35 mouse cellular contexts compared by ENCODE assay signal in genomic region chr9:51256780-51257502, GRCm38 (mm10). TPM values are rescaled to one million over a fixed set of nuclear protein-coding genes. Genes with fewer than 3 reads are reported as not detected.
A peak's percentile ranks its signal among the peaks of the same experiment; 100 is the strongest.
DNase-seq lines count a peak whose midpoint lies in the region; ATAC-seq and TF ChIP-seq lines count a peak whose summit lies in the region.
"Had no signal": no experiment of that assay in that cellular context is flagged by ENCODE, and none has a peak within 500 bp of the region (broad histone marks: within the 10 kb centered on the region; RNA-seq: fewer than 3 reads in every experiment).

No protein-coding gene starts in this region.

- H3K4me2 ChIP-seq in forebrain, postnatal 0 days (ENCODE audit: low read depth), result no peak overlapping the region
- H3K4me2 ChIP-seq in forebrain, embryonic 16.5 days (ENCODE audit: low read length), result no peak overlapping the region
- H3K4me2 ChIP-seq in midbrain, embryonic 14.5 days (ENCODE audit: low read length), result no peak overlapping the region
- no peak overlapping the region for H3K4me2 ChIP-seq in midbrain, embryonic 13.5 days (replicated peaks)
- H3K4me2 ChIP-seq in intestine, postnatal 0 days (replicated peaks; ENCODE audit: low read depth), result no peak overlapping the region
- H3K4me2 ChIP-seq: embryonic facial prominence, embryonic 13.5 days; forebrain, embryonic 12.5 days; hindbrain, embryonic 12.5 days; liver, embryonic 11.5 days had no signal

- H3K27ac ChIP-seq in forebrain, postnatal 0 days (ENCODE audit: low read depth, low read length), result no peak overlapping the region
- no peak overlapping the region for H3K27ac ChIP-seq in forebrain, embryonic 16.5 days (ENCODE audit: low read length)
- H3K27ac ChIP-seq in midbrain, embryonic 14.5 days (replicated peaks; ENCODE audit: low read depth, low read length), result no peak overlapping the region
- H3K27ac ChIP-seq in midbrain, embryonic 13.5 days, result no peak overlapping the region
- no peak overlapping the region for H3K27ac ChIP-seq in intestine, postnatal 0 days (ENCODE audit: low read depth, low read length)
- H3K27ac ChIP-seq: embryonic facial prominence, embryonic 13.5 days; forebrain, embryonic 12.5 days; hindbrain, embryonic 12.5 days; limb, embryonic 10.5 days had no signal

- no peak overlapping the region for H3K9ac ChIP-seq in forebrain, postnatal 0 days
- no peak overlapping the region for H3K9ac ChIP-seq in forebrain, embryonic 16.5 days (replicated peaks; ENCODE audit: low read depth, low read length)
- H3K9ac ChIP-seq in midbrain, embryonic 14.5 days (replicated peaks; ENCODE audit: low read length), result no peak overlapping the region
- no peak overlapping the region for H3K9ac ChIP-seq in midbrain, embryonic 13.5 days (replicated peaks)
- H3K9ac ChIP-seq in intestine, postnatal 0 days (ENCODE audit: low read depth, low read length), result no peak overlapping the region
- H3K9ac ChIP-seq: embryonic facial prominence, embryonic 13.5 days; forebrain, embryonic 12.5 days; hindbrain, embryonic 12.5 days had no signal

- H3K27me3 ChIP-seq in forebrain, postnatal 0 days (ENCODE audit: insufficient read depth, low read length), result no peaks in the 10 kb centered on the region
- no peaks in the 10 kb centered on the region for H3K27me3 ChIP-seq in forebrain, embryonic 16.5 days (replicated peaks; ENCODE audit: control insufficient read depth, insufficient read depth, low read length)
- no peaks in the 10 kb centered on the region for H3K27me3 ChIP-seq in midbrain, embryonic 14.5 days (ENCODE audit: control insufficient read depth, insufficient read depth, low read length)
- H3K27me3 ChIP-seq in midbrain, embryonic 13.5 days, result no peaks in the 10 kb centered on the region
- H3K27me3 ChIP-seq in intestine, postnatal 0 days (replicated peaks; ENCODE audit: control insufficient read depth, insufficient read depth, low read length), result 0 out of 2 replicates have a peak, but pooled peaks cover 10% of the 10 kb centered on the region
- H3K27me3 ChIP-seq: embryonic facial prominence, embryonic 13.5 days; forebrain, embryonic 12.5 days; hindbrain, embryonic 12.5 days; megakaryocyte, embryonic 14.5 days had no signal

- 61% methylated on average over 4 of the region's 4 CpGs for WGBS in forebrain, postnatal 0 days
- WGBS in forebrain, embryonic 16.5 days, result 71% methylated on average over 4 of the region's 4 CpGs
- 62% methylated on average over 4 of the region's 4 CpGs for WGBS in midbrain, embryonic 14.5 days
- 58% methylated on average over 4 of the region's 4 CpGs for WGBS in midbrain, embryonic 13.5 days
- 36% methylated on average over 4 of the region's 4 CpGs for WGBS in intestine, postnatal 0 days

- no peak overlapping the region for H3K4me3 ChIP-seq in forebrain, postnatal 0 days (ENCODE audit: low read depth, low read length)
- H3K4me3 ChIP-seq in forebrain, embryonic 16.5 days (replicated peaks; ENCODE audit: low read length), result no peak overlapping the region
- H3K4me3 ChIP-seq in midbrain, embryonic 14.5 days (replicated peaks; ENCODE audit: low read depth, low read length), result no peak overlapping the region
- no peak overlapping the region for H3K4me3 ChIP-seq in midbrain, embryonic 13.5 days (replicated peaks)
- no peak overlapping the region for H3K4me3 ChIP-seq in intestine, postnatal 0 days (ENCODE audit: low read depth, low read length)
- H3K4me3 ChIP-seq: embryonic facial prominence, embryonic 13.5 days; erythroblast, embryonic 14.5 days; forebrain, embryonic 12.5 days; hindbrain, embryonic 12.5 days; limb, embryonic 10.5 days; megakaryocyte, embryonic 14.5 days; myocyte had no signal

- no peaks in the 10 kb centered on the region for H3K4me1 ChIP-seq in forebrain, postnatal 0 days (ENCODE audit: insufficient read depth)
- no peaks in the 10 kb centered on the region for H3K4me1 ChIP-seq in forebrain, embryonic 16.5 days (replicated peaks; ENCODE audit: control insufficient read depth, insufficient read depth, low read length)
- no peaks in the 10 kb centered on the region for H3K4me1 ChIP-seq in midbrain, embryonic 14.5 days (ENCODE audit: control insufficient read depth, insufficient read depth, low read length)
- no peaks in the 10 kb centered on the region for H3K4me1 ChIP-seq in midbrain, embryonic 13.5 days (replicated peaks)
- peaks cover 5% of the 10 kb centered on the region; the same call in 1 of the 2 replicates for H3K4me1 ChIP-seq in intestine, postnatal 0 days (replicated peaks; ENCODE audit: control insufficient read depth, insufficient read depth, low read length)
- H3K4me1 ChIP-seq: forebrain, embryonic 12.5 days; hindbrain, embryonic 12.5 days; megakaryocyte, embryonic 14.5 days had no signal

- H3K9me3 ChIP-seq in forebrain, postnatal 0 days (ENCODE audit: low read length), result no peaks in the 10 kb centered on the region
- H3K9me3 ChIP-seq in forebrain, embryonic 16.5 days (ENCODE audit: control insufficient read depth, low read length), result no peaks in the 10 kb centered on the region
- no peaks in the 10 kb centered on the region for H3K9me3 ChIP-seq in midbrain, embryonic 14.5 days (ENCODE audit: control insufficient read depth, low read length)
- H3K9me3 ChIP-seq in midbrain, embryonic 13.5 days, result no peaks in the 10 kb centered on the region
- H3K9me3 ChIP-seq in intestine, postnatal 0 days (ENCODE audit: control insufficient read depth), result peaks cover 5% of the 10 kb centered on the region; the same call in 1 of the 2 replicates
- H3K9me3 ChIP-seq: forebrain, embryonic 12.5 days; hindbrain, embryonic 12.5 days; limb, embryonic 10.5 days had no signal

- ATAC-seq in forebrain, postnatal 0 days, result no peak
- ATAC-seq in forebrain, embryonic 16.5 days, result no peak
- ATAC-seq in midbrain, embryonic 14.5 days (ENCODE audit: low FRiP score, low TSS enrichment), result no peak
- ATAC-seq in midbrain, embryonic 13.5 days, result no peak
- peak; percentile 16; the same call in 1 of the 2 replicates for ATAC-seq in intestine, postnatal 0 days
- ATAC-seq: inflammation-experienced regulatory T-cells, adult 6 months; midbrain, embryonic 16.5 days had no signal

- TF ChIP-seq CTCF in forebrain, postnatal 0 days (IDR thresholded peaks at IDR 0.05; ENCODE audit: low read depth), result no peak
- no peak for TF ChIP-seq CTCF in intestine, postnatal 0 days (IDR thresholded peaks at IDR 0.05; ENCODE audit: low read depth)

- H3K36me3 ChIP-seq in forebrain, postnatal 0 days (ENCODE audit: insufficient read depth), result no peaks in the 10 kb centered on the region
- no peaks in the 10 kb centered on the region for H3K36me3 ChIP-seq in forebrain, embryonic 16.5 days (ENCODE audit: control insufficient read depth, insufficient read depth)
- H3K36me3 ChIP-seq in midbrain, embryonic 14.5 days (ENCODE audit: control insufficient read depth, insufficient read depth, low read length), result no peaks in the 10 kb centered on the region
- no peaks in the 10 kb centered on the region for H3K36me3 ChIP-seq in midbrain, embryonic 13.5 days
- H3K36me3 ChIP-seq in intestine, postnatal 0 days (ENCODE audit: control insufficient read depth, insufficient read depth), result no peaks in the 10 kb centered on the region
- H3K36me3 ChIP-seq: embryonic facial prominence, embryonic 13.5 days; forebrain, embryonic 12.5 days; hindbrain, embryonic 12.5 days; limb, embryonic 10.5 days had no signal

- peak; percentile 20 to 45 for DNase-seq in adrenal gland, adult (ENCODE audit: inconsistent age in 2 of 2, low spot score in 1 of 2)
- DNase-seq in adrenal gland, adult 2 months, result no peak
- DNase-seq in forebrain, postnatal 0 days, result peak; percentile 13
- peak; percentile 25 for DNase-seq in midbrain, embryonic 14.5 days
- no peak for DNase-seq in spleen, postnatal 36 days (ENCODE audit: low spot score in 2 of 2)
- DNase-seq: adrenal gland, adult 8-10 months; cerebellum, adult 18-20 months; cerebellum, postnatal 36 days; embryo, embryonic 11 days; gastrocnemius, postnatal 14 days; heart, adult 18-20 months; kidney, adult 9 months; kidney, postnatal 14 days; lung, adult 2 months; lung, postnatal 36 days; right cerebral cortex, adult 18-20 months; right cerebral cortex, postnatal 4 days; thymus, adult 18-20 months; thymus, postnatal 36 days had no signal

RNA-seq across cellular contexts. Expression of gene Colca2, which starts 21.4 kb away (rescaled TPM):
- total RNA-seq in adrenal gland, adult 2 months (2021), result 1 to 10 TPM; 2.2 to 4.0 TPM
- polyA plus RNA-seq in adrenal gland, adult 2 months (2012; rRNA removed), result 3.5 and 3.8 TPM in 2 replicates
- total RNA-seq in forebrain, postnatal 0 days (2014; rRNA removed), result 0.15 and 0.33 TPM in 2 replicates
- polyA plus RNA-seq in forebrain, postnatal 0 days (2015; fragmentation: Nextera tagmentation; extraction: Ambion mirVana), result 0.84 and 1.0 TPM in 2 replicates
- polyA plus RNA-seq in forebrain, embryonic 16.5 days (2015; fragmentation: Nextera tagmentation; extraction: Ambion mirVana), result 0.45 and 0.61 TPM in 2 replicates
- polyA plus RNA-seq in midbrain, embryonic 14.5 days (2014; fragmentation: Nextera tagmentation; extraction: Ambion mirVana), result 0.46 and 0.89 TPM in 2 replicates
- 0.58 and 0.86 TPM in 2 replicates for polyA plus RNA-seq in midbrain, embryonic 13.5 days (2015; fragmentation: Nextera tagmentation; extraction: Ambion mirVana)
- polyA plus RNA-seq in intestine, postnatal 0 days (2015; fragmentation: Nextera tagmentation; extraction: Ambion mirVana), result 1.3 and 1.7 TPM in 2 replicates
- polyA plus RNA-seq: erythroblast, embryonic 14.5 days had no signal

RNA-seq across cellular contexts. Expression of gene Pou2af1, which starts 43.4 kb away (rescaled TPM):
- under 1 TPM; 0.32 to 0.48 TPM for total RNA-seq in adrenal gland, adult 2 months (2021)
- 0.41 and 0.45 TPM in 2 replicates for polyA plus RNA-seq in adrenal gland, adult 2 months (2012; rRNA removed)
- 0.05 TPM in 1 of 2 replicates, not detected in the other for total RNA-seq in forebrain, postnatal 0 days (2014; rRNA removed)
- polyA plus RNA-seq in forebrain, postnatal 0 days (2015; fragmentation: Nextera tagmentation; extraction: Ambion mirVana), result 0.09 TPM in 1 of 2 replicates, not detected in the other
- not detected in 2 replicates for polyA plus RNA-seq in forebrain, embryonic 16.5 days (2015; fragmentation: Nextera tagmentation; extraction: Ambion mirVana)
- 0.16 and 0.18 TPM in 2 replicates for polyA plus RNA-seq in midbrain, embryonic 14.5 days (2014; fragmentation: Nextera tagmentation; extraction: Ambion mirVana)
- polyA plus RNA-seq in midbrain, embryonic 13.5 days (2015; fragmentation: Nextera tagmentation; extraction: Ambion mirVana), result not detected in 2 replicates
- 0.08 and 0.09 TPM in 2 replicates for polyA plus RNA-seq in intestine, postnatal 0 days (2015; fragmentation: Nextera tagmentation; extraction: Ambion mirVana)
- total RNA-seq: layer of hippocampus, postnatal 14 days had no signal
- polyA plus RNA-seq: forebrain, embryonic 12.5 days; heart, embryonic 14.5 days; hindbrain, embryonic 12.5 days; limb, embryonic 10.5 days; neural tube, embryonic 14.5 days had no signal

Comparison
In these comparisons a context has a peak if more than half of its experiments do, and no peak if none do; other contexts are left out.
1. DNase-seq: peak in adrenal gland, adult (2 of 2), forebrain, postnatal 0 days (single experiment) and midbrain, embryonic 14.5 days (single experiment); none in adrenal gland, adult 2 months (single experiment) and spleen, postnatal 36 days (0 of 2).